ENCODE assay signal across 11 mouse cellular contexts in genomic region chr2:27687973-27688372, GRCm38 (mm10). TPM values are rescaled to one million over a fixed set of nuclear protein-coding genes. Genes with fewer than 3 reads are reported as not detected.
DNase-seq lines count a peak whose midpoint lies in the region; ATAC-seq and TF ChIP-seq lines count a peak whose summit lies in the region.
"Had no signal": no experiment of that assay in that cellular context is flagged by ENCODE, and none has a peak within 500 bp of the region (broad histone marks: within the 10 kb centered on the region; RNA-seq: fewer than 3 reads in every experiment).

No protein-coding gene starts in this region.

- H3K4me2 ChIP-seq in lung, postnatal 0 days (replicated peaks; ENCODE audit: low read depth, low read length) = no peak overlapping the region
- H3K4me2 ChIP-seq: forebrain, embryonic 15.5 days; limb, embryonic 13.5 days had no signal

- H3K27me3 ChIP-seq in kidney, adult 2 months (replicated peaks; ENCODE audit: control insufficient read depth, insufficient read depth, low read length) = no peaks in the 10 kb centered on the region
- H3K27me3 ChIP-seq in lung, postnatal 0 days (replicated peaks; ENCODE audit: insufficient read depth, low read length) = no peaks in the 10 kb centered on the region
- H3K27me3 ChIP-seq: forebrain, embryonic 15.5 days; limb, embryonic 13.5 days; Patski had no signal

- intact Hi-C loops in heart, postnatal 25 days (cut with DNase I) = no loop called here

- peaks cover 83% of the 10 kb centered on the region for H3K4me1 ChIP-seq in kidney, adult 2 months (ENCODE audit: control insufficient read depth, insufficient read depth, low read length)
- H3K4me1 ChIP-seq in lung, postnatal 0 days (ENCODE audit: insufficient read depth, low read depth, low read length) = peaks cover 21% of the 10 kb centered on the region; the same call in 1 of the 2 replicates

- 57% methylated on average over 5 of the region's 5 CpGs for WGBS in kidney, adult 2 months
- WGBS in lung, postnatal 0 days = 61% methylated on average over 5 of the region's 5 CpGs

- peak; percentile 98 for DNase-seq in heart, adult 11 months
- DNase-seq in heart, postnatal 25 days (ENCODE audit: low spot score) = no peak
- DNase-seq in adrenal gland, postnatal 36 days = peak; percentile 54 to 59
- peak; percentile 80 for DNase-seq in kidney, adult 2 months
- peak; percentile 73 for DNase-seq in lung, postnatal 0 days (ENCODE audit: low spot score)
- DNase-seq in ovary, adult 18-20 months (ENCODE audit: low spot score) = no peak
- no peak for DNase-seq in urinary bladder, postnatal 25 days (ENCODE audit: low spot score)

- peak overlapping the region; percentile 29; the same call in 1 of the 2 replicates for H3K27ac ChIP-seq in kidney, adult 2 months (ENCODE audit: insufficient read depth, low read depth, low read length)
- peak overlapping the region; percentile 40; the same call in 1 of the 2 replicates for H3K27ac ChIP-seq in lung, postnatal 0 days (ENCODE audit: low read length)
- H3K27ac ChIP-seq: forebrain, embryonic 15.5 days had no signal

- H3K9me3 ChIP-seq in lung, postnatal 0 days (ENCODE audit: low read length) = no peaks in the 10 kb centered on the region
- H3K9me3 ChIP-seq: forebrain, embryonic 15.5 days; limb, embryonic 13.5 days had no signal

- peak; percentile 80 for ATAC-seq in lung, postnatal 0 days
- ATAC-seq in inflammation-experienced regulatory T-cells, adult 6 months = no peak
- ATAC-seq: forebrain, embryonic 15.5 days; Patski had no signal

- TF ChIP-seq EP300 in lung, postnatal 0 days (IDR thresholded peaks at IDR 0.05) = no peak

- TF ChIP-seq POLR2A in kidney, adult 2 months (IDR thresholded peaks at IDR 0.05; ENCODE audit: low read depth, low read length) = no peak

- no peaks in the 10 kb centered on the region for H3K36me3 ChIP-seq in kidney, adult 2 months (ENCODE audit: control insufficient read depth, insufficient read depth, low read length)
- no peaks in the 10 kb centered on the region for H3K36me3 ChIP-seq in lung, postnatal 0 days (ENCODE audit: insufficient read depth, low read length)
- H3K36me3 ChIP-seq: forebrain, embryonic 15.5 days; limb, embryonic 13.5 days had no signal

- no peak overlapping the region for H3K9ac ChIP-seq in lung, postnatal 0 days (replicated peaks; ENCODE audit: low read depth)
- H3K9ac ChIP-seq: forebrain, embryonic 15.5 days; limb, embryonic 13.5 days had no signal

- no peak overlapping the region for H3K4me3 ChIP-seq in kidney, adult 2 months (ENCODE audit: insufficient read depth, low read depth, low read length)
- no peak overlapping the region for H3K4me3 ChIP-seq in lung, postnatal 0 days (ENCODE audit: low read depth, low read length)
- H3K4me3 ChIP-seq: forebrain, embryonic 15.5 days; limb, embryonic 13.5 days had no signal

- no peak for TF ChIP-seq CTCF in kidney, adult 2 months (conservative IDR thresholded peaks at IDR 0.05; ENCODE audit: insufficient read depth, insufficient read length, low read depth, low read length)
- TF ChIP-seq CTCF in lung, postnatal 0 days (IDR thresholded peaks at IDR 0.05) = no peak

RNA-seq across cellular contexts. Expression of gene Rxra, which starts 11.7 kb away (rescaled TPM):
- 10 to 100 TPM; 41.5 to 45.9 TPM for total RNA-seq in heart, postnatal 25 days (2021)
- 10 to 100 TPM; 49.2 to 51.4 TPM for total RNA-seq in adrenal gland, postnatal 36 days (2021)
- polyA plus RNA-seq in kidney, adult 2 months (2012; rRNA removed) = 94.8 and 107 TPM in 2 replicates
- polyA plus RNA-seq in lung, postnatal 0 days (2015; fragmentation: Nextera tagmentation; extraction: Ambion mirVana) = 9.6 and 10.3 TPM in 2 replicates
- polyA plus RNA-seq in inflammation-experienced regulatory T-cells, adult 6 months (2017; shearing (Covaris generic)) = 1 to 10 TPM; 5.3 to 7.3 (median 5.7) TPM

Comparison
In these comparisons a context has a peak if more than half of its experiments do, and no peak if none do; other contexts are left out.
1. DNase-seq: peak in heart, adult 11 months (single experiment), adrenal gland, postnatal 36 days (2 of 2), kidney, adult 2 months (single experiment) and lung, postnatal 0 days (single experiment); none in heart, postnatal 25 days (single experiment), ovary, adult 18-20 months (single experiment) and urinary bladder, postnatal 25 days (single experiment).